Mouse (Mus musculus) thymus, adult 2 months (tissue): ENCODE data around the gene Slc31a2.

Source experiments
- CTCF ChIP-seq: fragments of 200-500 bp; IDR thresholded peaks from 2 replicates; pipeline ENCODE4 v1.5.1; 2012; ENCODE audit warnings: mild to moderate bottlenecking, control low read depth, low read length, moderate library complexity, borderline replicate concordance; ENCODE audit not compliant: control insufficient read depth, poor library complexity, insufficient read depth; ENCODE audit errors: extremely low read depth
- POLR2A ChIP-seq: fragments of 200-500 bp; IDR thresholded peaks from 2 replicates; pipeline ENCODE4 v1.6.1; 2012; ENCODE audit warnings: mild to moderate bottlenecking, low read length, control low read depth, moderate library complexity; ENCODE audit not compliant: control insufficient read depth, poor library complexity, insufficient read depth; ENCODE audit errors: extremely low read depth

GRCm38 (mm10) chr4:62314516-62314915, 52.2 kb downstream of the Slc31a2 start:
- TF ChIP-seq CTCF (no peak), POLR2A (no peak)
